Mouse (Mus musculus) liver, embryonic 14.5 days (tissue): Measurements from ENCODE around the gene Lrrc63.

Experiments used
- CTCF ChIP-seq: IDR thresholded peaks from 2 replicates; pipeline ENCODE4 v1.5.1; 2016; ENCODE audit warnings: antibody characterized with exemption, low read depth, control low read depth
- EP300 ChIP-seq: IDR thresholded peaks from 2 replicates; pipeline ENCODE4 v1.6.1; 2016; ENCODE audit warnings: antibody characterized with exemption, low read depth

GRCm38 (mm10) chr14:75179255-75179963 lies 48.7 kb upstream of the Lrrc63 start:
- TF ChIP-seq CTCF (no peak), EP300 (no peak)
